Mouse (Mus musculus) erythroid progenitor cell, adult 5-6 weeks (primary cell): ENCODE data around the gene Slc16a4. TPM values are rescaled to one million over a fixed set of nuclear protein-coding genes. Genes with fewer than 3 reads are reported as not detected.

Source experiments
- ATAC-seq: replicated peaks from 2 replicates; pipeline ENCODE4 v1.8.0; 2016; ENCODE audit warnings: moderate number of reproducible peaks, mild to moderate bottlenecking, moderate TSS enrichment, inconsistent platforms; ENCODE audit not compliant: poor library complexity, low FRiP score, severe bottlenecking
- total RNA-seq, 2 experiments: library from RNA; stranded (forward) in 1 of 2; stranded (reverse) in 1 of 2; fragments of 150-400 nt in 1 of 2; fragments of 186-747, 209-891 nt in 1 of 2; gene quantifications; 2 replicates each; pipeline versions ENCODE4 v1.2.3 to v1.2.4; 2015 to 2017; ENCODE audit warnings: low replicate concordance in 2 of 2

Slc16a4 gene
- 1.4 TPM in 1 of 2 replicates, not detected in the other for total RNA-seq (2015; ENCODE audit: low replicate concordance)
- total RNA-seq (2017; ENCODE audit: low replicate concordance) = 2.1 TPM in 1 of 2 replicates, not detected in the other

- ATAC-seq = no peak
Measured at GRCm38 (mm10) chr3:107290764-107291381, at the start of gene Slc16a4. TSS of gene Slc16a4 (plus strand) at chr3:107291230.

GRCm38 (mm10) chr3:107241389-107242094, 49.5 kb upstream of the Slc16a4 start:
- no peak for ATAC-seq

GRCm38 (mm10) chr3:107246876-107247275, 44.2 kb upstream of the Slc16a4 start:
- no peak for ATAC-seq

GRCm38 (mm10) chr3:107249042-107249441, 42.0 kb upstream of the Slc16a4 start:
- ATAC-seq = no peak

GRCm38 (mm10) chr3:107250320-107250719, 40.7 kb upstream of the Slc16a4 start:
- ATAC-seq = no peak

- no peak for ATAC-seq
Measured at GRCm38 (mm10) chr3:107252035-107252434, 39.0 kb upstream of the Slc16a4 start.

- no peak for ATAC-seq
Measured at GRCm38 (mm10) chr3:107253925-107254324, 37.1 kb upstream of the Slc16a4 start.

- 0 out of 2 replicates have a peak, but pooled peaks have one; percentile 30 for ATAC-seq
Measured at GRCm38 (mm10) chr3:107255992-107256391, 35.0 kb upstream of the Slc16a4 start.

- no peak for ATAC-seq
Measured at GRCm38 (mm10) chr3:107256724-107257123, 34.3 kb upstream of the Slc16a4 start.

- ATAC-seq = no peak
Measured at GRCm38 (mm10) chr3:107257924-107258323, 33.1 kb upstream of the Slc16a4 start.

- no peak for ATAC-seq
Measured at GRCm38 (mm10) chr3:107260956-107261850, 29.8 kb upstream of the Slc16a4 start.

- no peak for ATAC-seq
Measured at GRCm38 (mm10) chr3:107261851-107262165, 29.2 kb upstream of the Slc16a4 start.

GRCm38 (mm10) chr3:107266814-107267345, 24.1 kb upstream of the Slc16a4 start:
- ATAC-seq = no peak

GRCm38 (mm10) chr3:107272433-107272832, 18.6 kb upstream of the Slc16a4 start:
- no peak for ATAC-seq

GRCm38 (mm10) chr3:107273820-107274219, 17.2 kb upstream of the Slc16a4 start:
- peak; percentile 70 for ATAC-seq

- no peak for ATAC-seq
Measured at GRCm38 (mm10) chr3:107275351-107275750, 15.7 kb upstream of the Slc16a4 start.

GRCm38 (mm10) chr3:107275996-107276395, 15.0 kb upstream of the Slc16a4 start:
- no peak for ATAC-seq

GRCm38 (mm10) chr3:107276626-107277025, 14.4 kb upstream of the Slc16a4 start:
- ATAC-seq = no peak

GRCm38 (mm10) chr3:107278479-107279269, 12.4 kb upstream of the Slc16a4 start, which contains the start of gene Lamtor5:
TSS of gene Lamtor5 (plus strand) at chr3:107278858.
- ATAC-seq = peak; percentile 91
